Mouse (Mus musculus): ENCODE measurements at regions not wholly inside any gene's neighbourhood (a gene's known extent, or its start where the extent isn't known, plus 50 kb on each side); places are given as distances from the start of the nearest gene placed in this dataset.

DNA sequence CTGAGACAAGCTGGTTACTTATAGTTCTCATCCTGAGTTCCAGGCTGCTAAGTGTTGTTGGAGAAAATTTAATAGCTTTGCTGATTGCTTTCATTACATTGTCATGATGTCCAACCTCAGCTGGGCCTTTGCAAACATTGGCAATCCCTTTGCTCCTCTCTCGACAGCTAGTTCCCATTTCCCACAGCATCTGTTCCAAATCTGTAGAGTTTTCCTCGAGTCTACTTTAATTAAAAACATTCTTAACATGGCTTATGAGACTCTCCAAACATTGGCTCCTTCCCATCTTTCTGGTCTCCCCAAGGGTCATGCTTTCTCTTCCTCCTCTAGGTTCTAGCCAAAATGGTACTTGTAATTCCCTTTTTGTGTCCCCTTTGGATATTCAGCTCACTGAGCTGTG lies 672.6 kb upstream of the Gm8797 start:
- DNase-seq (ENCODE audit: low spot score in 2 of 2) = peak in 1 of 2 experiments; percentile 10

DNA sequence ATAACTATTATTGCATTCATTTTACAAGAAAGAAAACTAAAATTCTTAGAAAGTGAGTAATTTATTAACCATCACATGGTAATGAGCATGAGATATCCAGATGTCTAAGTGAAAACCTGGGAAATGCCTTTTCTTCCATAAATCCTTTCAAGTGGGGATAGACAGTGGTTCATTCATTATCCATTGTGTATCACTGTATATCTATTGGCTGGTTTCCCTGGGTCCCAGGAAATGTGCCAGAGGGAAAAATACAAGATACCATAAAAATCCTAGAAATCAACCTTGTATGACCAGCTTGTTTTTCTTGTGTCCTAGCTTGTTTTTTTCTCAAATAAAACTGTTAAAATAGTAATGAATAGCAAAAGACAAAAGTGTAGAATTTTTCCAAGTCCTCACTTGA lies 663.9 kb upstream of the Gm8797 start:
- no peak for DNase-seq (ENCODE audit: low spot score in 2 of 2)

DNA sequence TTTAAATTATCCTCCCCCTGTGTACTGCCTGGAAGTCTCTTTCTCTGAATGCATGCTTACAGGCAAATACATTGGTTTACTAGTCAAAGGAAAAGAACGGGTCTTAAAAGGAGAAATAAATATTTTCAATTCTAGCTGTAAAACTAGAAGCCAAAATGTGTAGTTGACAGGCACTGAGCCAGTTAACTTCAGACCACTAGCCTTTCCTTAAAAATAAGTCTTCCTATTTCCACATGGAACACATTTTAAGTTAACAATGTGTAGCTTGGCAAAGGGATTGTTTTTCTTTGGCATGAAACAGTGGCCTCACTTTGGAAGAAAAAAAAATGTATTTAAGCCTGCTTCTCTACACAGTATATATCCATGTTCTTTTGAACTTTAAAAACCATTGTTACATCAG lies 661.7 kb upstream of the Gm8797 start:
- no peak for DNase-seq (ENCODE audit: low spot score in 2 of 2)

DNA sequence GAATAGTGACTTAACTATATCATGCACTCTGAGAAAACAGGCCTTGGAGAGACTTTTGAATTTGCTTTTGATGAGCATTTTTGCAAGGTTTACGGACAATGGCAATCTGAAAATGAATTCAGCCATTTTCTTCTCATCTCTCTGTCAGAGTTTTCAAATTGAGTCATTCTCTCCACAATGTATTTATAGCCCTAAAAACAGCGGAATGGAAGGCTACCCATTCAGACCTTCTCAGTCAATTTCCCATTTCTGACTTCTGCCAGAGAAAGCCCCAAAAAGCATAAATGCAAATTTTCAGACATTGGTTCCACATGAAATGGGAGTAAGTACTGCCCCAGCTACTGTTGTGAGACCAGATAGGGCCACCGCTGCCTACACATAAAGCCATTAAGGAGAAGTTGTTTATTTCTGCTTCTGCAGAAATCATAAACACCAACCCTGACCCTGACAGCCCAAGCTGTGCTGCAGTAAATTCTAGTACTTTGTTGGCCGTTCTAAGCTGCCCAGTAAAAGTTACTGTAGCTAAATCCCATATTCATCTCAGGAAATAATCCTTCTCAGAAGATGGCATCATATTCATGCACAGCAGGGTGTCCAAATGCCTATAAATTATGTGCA lies 661.1 kb upstream of the Gm8797 start:
- DNase-seq (ENCODE audit: low spot score in 2 of 2) = no peak

- peak in 1 of 2 experiments; percentile 36 for DNase-seq (ENCODE audit: low spot score in 2 of 2)
Measured at GRCm38 (mm10) chr3:5090108-5090869, 660.3 kb upstream of the Gm8797 start.

DNA sequence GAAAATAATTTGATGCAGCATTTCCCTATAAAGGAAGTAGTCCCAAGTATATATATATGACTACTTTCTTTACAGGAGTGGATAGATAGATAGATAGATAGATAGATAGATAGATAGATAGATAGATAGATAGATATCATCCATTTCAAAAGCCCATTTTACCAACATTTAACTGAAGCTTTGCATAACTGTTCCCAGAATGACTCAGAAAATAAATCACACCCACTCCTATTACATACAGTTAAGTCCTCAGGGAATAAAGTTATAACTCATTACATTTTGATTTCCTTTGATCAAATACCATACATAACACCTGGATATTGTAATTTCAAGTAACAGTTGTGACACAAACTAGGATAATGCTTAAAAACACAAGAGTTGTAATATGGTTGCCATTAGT lies 659.6 kb upstream of the Gm8797 start:
- DNase-seq (ENCODE audit: low spot score in 2 of 2) = no peak
